Mouse (Mus musculus) c-Kit-positive CD71-positive TER-119-positive erythroid progenitor cells, embryonic 14.5 days (primary cell): Measurements from ENCODE around the gene Slc6a20a.

Experiments
- DNase-seq: peaks from one replicate; pipeline ENCODE4 v3.0.0-alpha.2; 2013; ENCODE audit warnings: low spot score

Slc6a20a gene

GRCm38 (mm10) chr9:123638231-123638630 is 40.5 kb downstream of the Slc6a20a start:
- no peak for DNase-seq

- DNase-seq: no peak
Observed at GRCm38 (mm10) chr9:123636771-123637170, 41.9 kb downstream of the Slc6a20a start.

DNA sequence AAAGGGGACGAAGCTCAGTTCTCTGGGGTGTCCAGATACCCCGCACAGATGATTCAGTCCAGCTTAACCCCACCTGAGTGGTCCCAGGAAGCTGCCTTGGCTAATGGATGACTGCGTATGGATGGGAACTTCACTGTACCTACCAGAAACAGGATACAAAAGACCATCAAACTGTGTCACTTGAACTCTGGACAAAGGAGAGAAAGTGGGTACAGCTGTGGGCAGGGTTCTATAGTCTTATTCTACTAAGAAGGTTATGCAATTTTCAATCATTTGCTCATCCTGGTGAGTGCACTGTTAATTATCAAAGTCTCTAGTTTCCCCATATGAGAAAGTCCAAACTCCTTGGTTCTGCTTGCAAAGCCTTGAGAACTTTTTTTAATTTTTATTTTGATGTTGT is 45.7 kb downstream of the Slc6a20a start:
- DNase-seq: no peak

DNA sequence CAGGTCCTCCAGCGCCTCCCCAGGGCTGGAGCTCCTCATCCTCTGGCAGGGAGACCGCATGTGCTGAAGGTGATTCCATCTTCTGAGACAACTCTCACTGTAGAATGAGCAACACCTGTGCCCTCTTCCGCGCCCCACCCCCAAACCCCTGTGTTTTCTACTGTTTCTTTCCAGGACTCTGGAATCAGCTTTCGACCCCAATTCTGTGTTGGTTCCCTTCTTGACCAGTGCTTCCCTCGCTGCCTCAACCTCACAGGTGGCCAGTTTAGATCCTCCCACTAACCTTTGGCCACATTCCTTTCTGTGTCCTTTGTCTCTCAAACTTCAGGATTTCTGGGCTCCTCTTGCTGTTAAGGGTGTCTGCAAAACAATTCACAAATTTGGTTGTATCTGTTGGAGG is 46.4 kb downstream of the Slc6a20a start, which contains the start of gene Slc6a20b:
Gene Slc6a20b (minus strand): TSS at position 285 of the 400 bp plus-strand sequence.
- DNase-seq: no peak

DNA sequence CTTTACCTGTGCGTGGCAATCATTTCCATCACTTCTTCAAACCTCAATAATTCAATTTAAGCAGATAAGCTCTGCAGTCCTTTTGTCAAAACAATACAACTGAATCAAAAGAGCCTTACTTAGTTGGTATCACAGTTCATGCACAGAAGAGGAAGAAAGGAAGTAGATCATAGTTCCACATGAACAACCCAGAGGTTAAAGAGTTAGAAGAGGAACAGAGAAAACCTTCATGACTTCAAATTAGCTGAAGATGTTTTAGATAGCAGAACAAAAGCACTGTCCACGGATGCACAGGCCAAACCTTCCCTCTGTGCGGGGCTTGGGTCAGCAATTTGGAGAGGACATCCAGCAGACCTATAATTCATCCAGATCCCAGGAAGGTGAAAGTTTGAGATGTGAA is 47.0 kb downstream of the Slc6a20a start:
- no peak for DNase-seq

DNA sequence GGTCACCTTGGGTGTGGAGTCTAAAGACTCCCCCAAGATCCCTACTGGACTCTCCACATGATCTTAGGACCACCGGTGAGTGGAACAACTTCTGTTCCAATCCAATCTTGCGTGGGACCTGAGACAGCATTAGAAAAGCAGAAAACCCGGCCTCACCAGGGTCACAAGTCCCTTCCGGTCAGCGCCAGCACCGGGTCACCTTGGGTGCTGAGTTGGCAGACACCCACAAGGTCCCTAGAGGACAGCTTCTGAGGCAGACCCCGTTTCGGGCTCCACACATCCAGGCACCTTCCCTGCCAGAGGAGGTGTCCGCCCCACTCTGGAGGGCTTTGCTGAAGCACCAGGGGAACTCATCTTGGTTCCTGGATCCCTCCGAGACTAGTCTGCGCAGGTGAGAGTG is 52.9 kb downstream of the Slc6a20a start:
- no peak for DNase-seq

DNA sequence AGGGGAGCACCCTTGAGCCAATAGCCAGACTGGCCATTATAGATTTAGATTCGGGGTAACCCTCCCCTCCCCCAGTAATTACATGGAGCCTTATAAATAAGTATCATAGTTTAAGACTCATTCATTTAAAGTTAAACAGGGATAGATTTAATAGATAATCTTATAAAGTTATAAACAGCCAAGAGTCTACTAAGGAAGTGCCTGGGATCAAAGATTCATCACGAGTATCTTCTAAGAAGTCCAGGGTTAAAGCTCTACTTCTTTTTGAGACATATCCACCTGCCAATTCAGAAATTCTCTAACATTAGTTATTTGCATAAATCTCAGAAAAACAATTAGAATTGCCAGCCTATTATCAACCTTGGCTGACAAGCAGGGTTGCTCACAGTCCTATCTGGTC is 53.9 kb downstream of the Slc6a20a start:
- no peak for DNase-seq

GRCm38 (mm10) chr9:123620311-123621098 is 58.2 kb downstream of the Slc6a20a start:
- DNase-seq: no peak

DNA sequence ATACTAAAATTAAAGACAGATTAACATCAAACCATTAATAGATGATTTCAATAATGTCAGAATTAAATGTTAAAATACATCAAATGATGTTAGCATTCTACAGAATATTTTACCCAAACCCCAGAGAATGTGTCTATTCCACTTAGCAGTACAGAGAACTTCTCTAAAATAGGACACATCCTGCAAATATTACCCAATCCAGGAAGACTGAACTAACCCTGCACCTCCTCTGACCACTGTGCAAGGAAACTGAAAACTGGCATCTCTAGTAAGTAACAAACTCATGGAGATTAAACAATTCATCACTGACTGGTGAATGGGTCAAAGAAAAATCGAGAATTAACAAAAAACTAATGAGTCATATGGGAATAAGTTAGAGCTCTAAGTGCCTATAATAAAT is 77.2 kb downstream of the Slc6a20a start:
- no peak for DNase-seq

GRCm38 (mm10) chr9:123597376-123597775 is 81.3 kb downstream of the Slc6a20a start:
- no peak for DNase-seq

GRCm38 (mm10) chr9:123596910-123597309 is 81.8 kb downstream of the Slc6a20a start:
- DNase-seq: no peak

DNA sequence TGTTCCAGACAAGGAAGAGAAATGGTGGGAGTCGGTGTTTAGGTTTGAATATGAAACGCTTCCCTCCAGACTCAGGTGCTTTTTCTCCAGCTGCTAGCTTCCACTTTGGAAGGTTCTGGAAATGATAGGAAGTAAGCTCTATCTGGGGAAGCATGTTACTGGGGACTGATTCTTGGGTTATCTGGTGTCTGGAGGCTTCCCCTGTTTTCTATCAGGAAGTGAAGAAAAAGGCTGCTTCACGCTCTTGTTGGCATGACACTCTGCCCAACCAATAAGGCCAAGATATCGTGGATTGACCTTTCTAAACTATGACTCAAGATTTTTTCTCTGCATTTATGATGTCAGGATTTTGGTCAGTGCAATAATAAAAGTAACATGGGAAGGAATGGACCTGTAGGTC is 83.5 kb downstream of the Slc6a20a start:
- DNase-seq: no peak

DNA sequence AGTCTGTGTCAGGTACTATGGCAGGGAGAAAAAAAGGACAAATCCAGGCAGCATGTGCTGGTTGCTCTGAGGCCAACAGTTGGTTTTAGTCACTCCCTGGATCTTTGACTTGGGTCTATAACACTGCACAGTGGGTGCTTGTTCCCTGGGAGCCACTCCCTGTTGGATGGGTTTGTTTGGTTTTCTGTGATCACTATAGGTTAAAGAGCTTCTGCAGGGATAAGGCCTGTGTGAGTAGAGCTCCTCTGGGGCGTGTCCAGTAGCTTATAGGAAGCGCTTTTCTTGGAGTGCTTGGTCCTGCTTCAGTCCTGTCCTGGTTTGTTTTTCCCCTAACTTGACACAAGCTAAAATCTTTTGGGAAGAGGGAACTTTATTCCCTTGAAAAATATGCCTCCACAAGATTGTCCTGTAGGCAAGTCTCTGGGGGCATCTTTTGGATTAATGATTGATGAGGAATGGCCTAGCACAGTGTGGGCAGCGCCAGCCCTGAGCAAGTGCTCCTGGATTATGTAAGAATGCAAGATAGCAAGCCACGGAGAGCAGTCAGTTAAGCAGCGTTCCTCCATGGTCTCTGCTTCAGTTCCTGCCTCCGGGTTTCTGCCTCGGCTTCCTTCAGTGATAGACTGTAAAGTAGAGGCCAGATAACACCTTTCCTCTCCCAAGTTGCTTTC is 89.3 kb downstream of the Slc6a20a start:
- DNase-seq: no peak
